Mouse (Mus musculus): ENCODE data around the gene Cbfa2t3.

The Cbfa2t3 gene

DNA sequence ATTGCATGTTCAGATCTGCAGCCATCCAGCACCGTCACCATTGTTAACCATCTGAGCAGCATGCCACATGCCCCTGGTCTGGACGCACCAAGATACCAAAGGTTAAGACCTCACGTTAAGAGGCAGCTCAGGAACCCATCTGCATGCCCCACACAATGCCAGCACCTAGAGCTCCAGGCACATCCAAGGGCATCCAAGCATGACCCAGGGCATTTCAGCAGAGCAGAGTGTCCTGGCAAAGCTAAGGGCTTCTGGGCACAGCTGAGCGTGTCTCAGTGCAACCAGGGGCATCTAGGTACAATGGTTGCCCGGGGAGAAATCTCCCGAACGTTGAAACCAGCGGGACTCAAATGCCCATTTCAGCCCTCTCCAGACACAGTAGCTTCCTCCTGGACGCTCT lies 98.2 kb downstream of the Cbfa2t3 start:
- no peak for DNase-seq

DNA sequence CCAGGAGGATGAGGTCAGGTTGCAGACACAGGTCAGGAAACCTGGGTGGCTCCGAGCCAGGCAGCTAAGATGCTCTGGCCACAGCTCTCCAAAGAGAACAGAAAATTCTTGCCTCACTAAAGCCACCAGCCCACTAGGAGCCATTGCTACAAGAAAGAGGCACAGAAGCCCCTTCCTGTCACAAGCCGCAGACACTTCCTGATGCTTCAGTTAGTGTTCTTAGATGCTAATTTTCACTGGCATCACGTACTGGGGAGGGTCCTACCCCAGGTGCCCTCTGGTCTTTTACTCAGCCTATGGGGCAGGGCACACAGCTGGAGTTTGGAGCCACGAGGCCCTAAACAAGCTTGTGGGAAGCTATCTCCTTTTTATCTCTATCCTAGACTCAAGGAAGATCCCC lies 102.9 kb downstream of the Cbfa2t3 start:
- no peak for DNase-seq

DNA sequence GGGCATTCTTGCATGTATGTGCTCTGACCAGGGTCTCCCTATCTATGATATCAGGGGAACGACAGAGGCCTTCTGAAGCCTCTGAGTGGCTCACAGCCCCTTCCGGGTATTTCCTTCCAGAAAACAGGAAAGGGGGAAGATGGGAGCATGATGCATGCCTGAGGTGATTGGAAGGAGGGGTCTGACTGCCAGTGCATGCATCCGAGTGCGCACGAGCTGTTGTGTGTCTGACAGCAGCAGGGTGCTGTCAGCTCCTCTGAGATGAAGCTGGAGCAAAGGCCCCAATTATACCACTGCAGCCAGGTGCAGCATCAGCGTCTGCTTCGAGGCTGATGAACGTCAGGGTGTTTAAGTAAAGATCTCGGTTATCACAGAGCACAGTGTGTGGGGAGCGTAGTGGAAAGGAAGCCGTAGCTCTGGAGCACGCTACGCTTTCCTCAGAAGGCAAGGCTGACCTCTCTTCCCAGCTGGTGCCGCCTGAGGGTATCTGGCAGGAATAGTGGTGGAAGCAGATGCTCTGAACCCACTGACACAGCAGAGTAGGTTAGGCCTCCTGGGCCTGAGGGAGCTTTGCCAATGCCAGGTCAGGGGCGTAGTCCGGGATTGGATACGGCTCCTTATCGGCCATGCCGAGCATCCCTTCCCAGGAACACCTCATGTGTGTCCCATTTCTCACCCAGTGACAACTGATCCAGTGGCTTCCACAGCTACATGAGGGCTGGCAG lies 105.0 kb downstream of the Cbfa2t3 start:
- no peak for DNase-seq

GRCm38 (mm10) chr8:122593240-122593639 lies 105.7 kb downstream of the Cbfa2t3 start:
- no peak for DNase-seq

DNA sequence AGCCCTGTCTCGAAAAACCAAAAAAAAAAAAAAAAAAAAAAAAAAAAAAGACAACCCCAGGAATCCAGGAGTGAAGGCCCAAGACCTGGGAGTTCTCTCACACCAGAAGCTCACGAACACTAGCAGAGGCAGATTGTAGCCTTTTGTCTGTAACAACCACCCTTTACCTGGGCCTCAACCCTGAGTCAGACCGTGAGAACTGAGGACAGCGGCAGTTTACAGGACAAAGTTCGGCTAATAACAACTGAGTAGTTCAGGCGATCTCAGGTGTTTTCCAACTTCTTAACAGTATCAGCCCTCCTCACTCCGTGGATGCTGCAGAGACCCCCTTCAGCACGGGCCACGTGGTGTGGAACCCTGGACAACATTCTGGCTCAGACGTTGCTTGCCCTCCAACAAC lies 112.2 kb downstream of the Cbfa2t3 start:
- no peak for DNase-seq

DNA sequence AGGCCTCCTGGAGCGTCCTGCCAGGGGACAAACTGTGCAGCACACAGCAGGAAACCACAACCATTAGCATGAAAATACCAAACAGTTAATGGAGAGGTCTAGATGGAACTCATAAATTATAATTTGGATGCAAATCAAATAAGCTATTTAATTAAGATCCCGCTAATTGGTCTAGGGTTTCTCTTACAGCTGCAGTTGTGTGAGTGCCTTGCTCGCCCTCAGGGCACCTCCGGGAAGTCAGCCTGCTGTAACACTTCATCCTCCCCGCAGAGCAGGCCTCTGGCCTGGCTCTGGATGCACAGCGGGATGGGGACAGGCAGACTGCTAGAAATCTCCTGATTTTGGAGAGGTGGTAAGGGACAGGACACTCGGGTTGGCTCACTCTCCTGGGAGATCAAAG lies 112.7 kb downstream of the Cbfa2t3 start:
- DNase-seq, result no peak

GRCm38 (mm10) chr8:122585411-122585891 lies 113.5 kb downstream of the Cbfa2t3 start:
- DNase-seq, result no peak

GRCm38 (mm10) chr8:122584981-122585380 lies 113.9 kb downstream of the Cbfa2t3 start:
- DNase-seq, result no peak

- DNase-seq, result no peak
Measured at GRCm38 (mm10) chr8:122580926-122581325, 118.0 kb downstream of the Cbfa2t3 start.

DNA sequence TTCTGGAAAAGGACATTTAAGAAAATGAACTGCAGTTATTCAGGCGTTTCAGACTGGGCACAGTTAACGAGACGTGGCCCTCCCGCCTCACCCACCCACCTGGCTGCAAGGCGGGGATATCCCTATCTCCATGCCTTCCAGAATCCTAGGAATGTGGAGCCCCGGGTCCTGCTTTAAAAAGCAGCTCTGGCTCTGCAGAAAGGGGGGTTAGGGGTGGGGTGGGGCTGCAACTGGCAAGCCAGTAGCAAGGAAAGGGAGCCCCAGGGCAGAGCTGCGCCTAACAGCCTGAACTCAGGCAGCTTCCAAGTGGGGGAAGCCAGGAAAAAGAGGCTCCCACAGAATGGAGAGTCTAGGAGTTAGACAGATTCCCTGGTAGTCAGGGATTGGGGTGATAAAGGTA lies 119.7 kb downstream of the Cbfa2t3 start:
- DNase-seq, result no peak

DNA sequence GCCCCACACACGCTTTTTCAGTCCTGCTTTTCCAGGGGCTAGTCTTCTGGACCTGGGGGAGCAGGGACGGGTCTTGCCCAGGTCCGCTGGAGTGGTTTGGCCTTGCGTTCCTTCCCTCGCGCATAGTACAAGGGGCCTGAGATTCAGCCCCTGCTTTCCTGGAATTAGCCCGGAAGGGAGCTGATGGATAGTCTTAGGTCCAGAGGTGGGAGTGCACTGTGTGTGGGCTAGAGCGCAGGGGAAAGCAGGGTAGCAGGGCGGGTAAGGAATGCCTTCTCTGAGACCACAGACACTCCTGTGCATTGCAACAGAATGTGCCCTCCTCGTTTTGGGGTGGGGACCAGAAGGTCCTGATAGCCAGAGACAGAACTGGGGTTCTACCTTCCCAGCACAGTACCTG lies 121.8 kb downstream of the Cbfa2t3 start:
- no peak for DNase-seq

- peak; percentile 99 to 100 for DNase-seq
Measured at GRCm38 (mm10) chr8:122576648-122577022, 122.3 kb downstream of the Cbfa2t3 start, which contains the start of gene Aprt. Aprt (minus strand) TSS chr8:122576909.

DNA sequence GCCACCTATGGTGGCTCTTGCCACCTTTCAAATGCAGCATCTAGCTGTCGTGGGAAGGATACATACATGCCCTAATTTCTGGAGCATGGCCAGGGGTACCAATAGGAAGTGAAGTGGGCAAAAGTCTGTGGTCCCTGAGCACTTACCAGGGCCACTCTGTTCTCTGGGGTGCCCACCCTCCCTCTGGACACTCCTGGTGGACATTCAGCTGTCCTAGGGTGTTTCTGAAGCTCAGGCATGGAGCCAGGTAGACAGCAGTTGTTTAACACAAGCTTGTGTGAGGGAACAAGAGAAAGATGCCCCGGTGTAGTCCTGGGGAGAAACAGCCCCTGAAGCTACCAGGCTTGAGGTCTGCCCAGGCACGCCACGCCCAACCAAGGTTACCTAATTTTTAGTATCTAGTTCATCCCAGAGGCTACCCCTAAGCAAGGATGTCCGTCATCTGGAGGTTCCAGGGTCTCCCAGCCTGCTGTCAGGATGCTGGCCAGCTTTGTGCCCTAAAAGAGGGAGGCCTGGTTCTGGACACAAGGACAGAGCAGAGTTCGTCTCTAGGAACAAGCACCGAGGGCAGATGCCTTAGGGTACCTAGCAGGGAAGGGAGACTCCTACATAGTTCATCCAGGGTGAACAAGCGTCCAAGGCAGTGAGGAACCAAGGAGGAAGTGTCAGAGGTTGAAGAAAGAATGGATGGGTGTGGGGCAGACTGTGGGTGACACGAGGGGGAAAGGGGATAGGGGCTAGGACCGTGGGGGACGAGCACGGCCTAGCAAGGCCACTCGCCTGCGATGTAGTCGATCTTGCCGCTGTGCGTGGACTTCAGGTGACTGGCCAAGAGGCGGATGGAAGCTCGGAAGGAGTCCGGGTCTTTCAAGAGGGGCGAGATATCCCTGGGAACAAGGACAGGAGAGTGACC lies 122.9 kb downstream of the Cbfa2t3 start:
- DNase-seq, result peak; percentile 8 to 9

DNA sequence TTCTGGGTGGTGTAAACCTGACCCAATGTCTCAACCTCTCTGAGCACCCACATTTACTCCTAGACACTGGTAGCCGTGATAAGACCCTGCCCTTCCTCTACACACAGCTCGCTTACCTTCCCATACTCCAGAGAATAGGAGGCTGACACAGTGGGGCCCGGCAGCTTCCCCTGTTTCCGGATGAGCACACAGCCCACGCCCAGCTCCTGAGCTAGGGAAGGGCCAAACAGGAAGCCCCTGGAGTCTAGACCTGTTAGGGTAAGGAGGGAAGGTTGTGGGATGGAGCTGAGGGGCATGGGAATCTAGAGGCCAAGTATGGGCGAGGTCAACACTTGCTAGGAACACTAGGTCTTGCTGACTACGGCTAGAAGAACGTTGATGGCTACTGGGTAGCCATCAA lies 123.6 kb downstream of the Cbfa2t3 start:
- DNase-seq, result no peak
